Mouse (Mus musculus): ENCODE measurements around the gene Six1.

GRCm38 (mm10) chr12:73060805-73061410, 7.2 kb upstream of the Six1 start:
- TF ChIP-seq CTCF (IDR thresholded peaks at IDR 0.05; ENCODE audit: extremely low read depth, insufficient read length, insufficient replicate concordance, low read depth, low read length) (no peak), POLR2A (IDR thresholded peaks at IDR 0.05; ENCODE audit: low read depth, low read length) (no peak)

Data from small intestine, adult 2 months (tissue).